Mouse (Mus musculus) lung, embryonic 16.5 days (tissue): ENCODE results near the gene Tcf7l1. TPM values are rescaled to one million over a fixed set of nuclear protein-coding genes. Genes with fewer than 3 reads are reported as not detected.

Experiments used
- ATAC-seq: fragments of 200-750 bp; cut with Nextera tagmentation; 2 replicates; pipeline ENCODE4 v1.8.0; 2017; ENCODE audit warnings: low read depth, mild to moderate bottlenecking, moderate library complexity
- H3K27ac ChIP-seq: fragments of 300-500 bp; sonication (generic); 2 replicates; pipeline ENCODE4 v1.5.1; 2014; ENCODE audit warnings: mild to moderate bottlenecking, control low read depth, low read length
- H3K27me3 ChIP-seq: fragments of 300-500 bp; sonication (generic); 2 replicates; pipeline ENCODE4 v1.6.1; 2014; ENCODE audit warnings: low read depth, low read length, mixed read lengths; ENCODE audit not compliant: control insufficient read depth, insufficient read depth
- H3K36me3 ChIP-seq: fragments of 300-500 bp; sonication (generic); 2 replicates; pipeline ENCODE4 v1.6.1; 2014; ENCODE audit warnings: low read length; ENCODE audit not compliant: control insufficient read depth, insufficient read depth
- H3K4me1 ChIP-seq: fragments of 300-500 bp; sonication (generic); replicated peaks from 2 replicates; pipeline ENCODE4 v1.6.1; 2014; ENCODE audit warnings: low read length, mixed read lengths; ENCODE audit not compliant: control insufficient read depth, insufficient read depth
- H3K4me2 ChIP-seq: fragments of 300-500 bp; sonication (generic); 2 replicates; pipeline ENCODE4 v1.6.1; 2014; ENCODE audit warnings: low read depth, low read length, control low read depth
- H3K4me3 ChIP-seq: fragments of 300-500 bp; sonication (generic); 2 replicates; pipeline ENCODE4 v1.5.1; 2014; ENCODE audit warnings: mild to moderate bottlenecking, low read length, control low read depth
- H3K9ac ChIP-seq: fragments of 300-500 bp; sonication (generic); 2 replicates; pipeline ENCODE4 v1.6.1; 2014; ENCODE audit warnings: low read length, control low read depth
- H3K9me3 ChIP-seq: fragments of 300-500 bp; sonication (generic); 2 replicates; pipeline ENCODE4 v1.6.1; 2016; ENCODE audit warnings: low read length; ENCODE audit not compliant: control insufficient read depth
- WGBS: fragments of 180-500 bp; shearing (Covaris S2); extraction: QIAGEN DNeasy Blood & Tissue Kit; methylation state at CpG from one replicate; pipeline ENCODE4 v1.1.7; 2014; 5-methylcytosine and 5-hydroxymethylcytosine counted together
- polyA plus RNA-seq: library from polyadenylated mRNA; unstranded; fragments of >200 nt; fragmentation: Nextera tagmentation; extraction: Ambion mirVana; gene quantifications from 2 replicates; pipeline ENCODE4 v1.2.1, GENCODE M21; 2015

The Tcf7l1 gene
- polyA plus RNA-seq, 1 experiment from 2014 or later: 31.9 TPM

DNA sequence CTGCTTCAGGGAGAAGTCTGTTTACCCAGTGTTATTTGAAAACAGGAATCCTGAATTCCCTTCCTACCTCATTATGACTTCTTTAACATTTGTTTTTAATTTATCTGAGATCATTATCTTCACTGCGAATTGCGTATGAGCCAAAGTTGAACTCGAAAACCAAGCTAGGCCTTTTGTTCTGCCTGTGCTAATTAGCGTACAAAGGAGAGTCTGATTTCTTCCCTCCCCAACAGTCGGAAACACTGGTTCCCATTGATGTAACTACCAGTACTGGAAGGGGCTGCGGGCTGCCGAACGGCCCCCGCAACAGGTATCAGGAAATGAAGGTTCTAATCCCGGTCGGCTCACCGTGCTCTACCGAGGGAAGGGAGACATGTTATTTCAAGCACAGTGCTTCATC is 19.7 kb downstream of the Tcf7l1 start:
- no peak overlapping the region for H3K4me2 ChIP-seq
- H3K9ac ChIP-seq: no peak overlapping the region
- ATAC-seq: no peak
- H3K9me3 ChIP-seq: no peaks in the 10 kb centered on the region
- no peaks in the 10 kb centered on the region for H3K27me3 ChIP-seq
- peaks cover 35% of the 10 kb centered on the region for H3K4me1 ChIP-seq
- 55% methylated on average over 13 of the region's 13 CpGs for WGBS
- peak overlapping the region; percentile 76 for H3K27ac ChIP-seq
- H3K4me3 ChIP-seq: no peak overlapping the region
- H3K36me3 ChIP-seq: 0 out of 2 replicates have a peak, but pooled peaks cover 7% of the 10 kb centered on the region

DNA sequence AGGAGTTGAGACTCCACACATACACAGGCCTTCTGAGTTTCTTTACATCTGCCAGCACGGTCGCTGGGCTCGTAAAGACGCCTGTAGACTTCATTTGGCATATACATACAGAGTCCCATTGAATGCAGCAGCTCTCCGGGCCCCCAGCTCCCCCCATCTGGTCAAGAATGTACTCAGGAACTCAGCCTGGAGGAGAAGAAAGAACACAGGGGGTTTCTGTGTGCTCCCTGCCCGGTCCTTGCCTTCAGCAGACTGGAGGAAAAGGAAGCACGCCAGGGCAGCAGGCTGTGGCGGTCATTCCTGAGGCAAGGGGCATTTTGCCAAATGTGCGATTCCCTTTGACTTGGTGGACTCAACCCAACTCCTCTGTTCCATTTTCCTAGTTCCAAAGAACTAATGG is 20.2 kb downstream of the Tcf7l1 start:
- no peaks in the 10 kb centered on the region for H3K27me3 ChIP-seq
- H3K4me2 ChIP-seq: peak overlapping the region; percentile 19
- 0 out of 2 replicates have a peak, but pooled peaks cover 7% of the 10 kb centered on the region for H3K36me3 ChIP-seq
- H3K9ac ChIP-seq: peak overlapping the region; percentile 31; the same call in 1 of the 2 replicates
- peak overlapping the region; percentile 76 for H3K27ac ChIP-seq
- H3K4me3 ChIP-seq: no peak overlapping the region
- WGBS: 26% methylated on average over 9 of the region's 9 CpGs
- no peaks in the 10 kb centered on the region for H3K9me3 ChIP-seq
- peaks cover 36% of the 10 kb centered on the region for H3K4me1 ChIP-seq
- ATAC-seq: peak; percentile 68

DNA sequence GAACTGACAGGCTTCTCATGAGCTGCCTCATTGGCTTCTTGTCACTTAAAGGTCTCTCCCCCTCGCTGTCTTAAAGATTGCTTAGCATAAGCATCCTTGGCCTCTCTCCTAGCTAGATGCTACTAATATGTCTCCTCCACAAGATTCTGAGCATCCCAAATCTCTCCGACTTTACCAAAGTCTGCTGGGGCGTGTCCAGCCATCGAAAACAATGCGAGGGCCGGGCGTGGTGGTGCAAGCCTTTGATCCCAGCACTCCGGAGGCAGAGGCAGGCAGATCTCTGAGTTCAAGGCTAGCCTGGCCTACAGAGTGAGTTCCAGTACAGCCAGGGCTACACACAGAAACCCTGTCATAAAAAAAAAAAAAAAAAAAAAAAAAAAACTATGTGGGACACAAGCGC is 21.0 kb downstream of the Tcf7l1 start:
- 93% methylated on average over 9 of the region's 9 CpGs for WGBS
- H3K9ac ChIP-seq: no peak overlapping the region
- 0 out of 2 replicates have a peak, but pooled peaks cover 7% of the 10 kb centered on the region for H3K36me3 ChIP-seq
- H3K9me3 ChIP-seq: no peaks in the 10 kb centered on the region
- no peak overlapping the region for H3K4me3 ChIP-seq
- H3K27me3 ChIP-seq: no peaks in the 10 kb centered on the region
- H3K27ac ChIP-seq: no peak overlapping the region
- no peak for ATAC-seq
- H3K4me2 ChIP-seq: no peak overlapping the region
- H3K4me1 ChIP-seq: peaks cover 38% of the 10 kb centered on the region

DNA sequence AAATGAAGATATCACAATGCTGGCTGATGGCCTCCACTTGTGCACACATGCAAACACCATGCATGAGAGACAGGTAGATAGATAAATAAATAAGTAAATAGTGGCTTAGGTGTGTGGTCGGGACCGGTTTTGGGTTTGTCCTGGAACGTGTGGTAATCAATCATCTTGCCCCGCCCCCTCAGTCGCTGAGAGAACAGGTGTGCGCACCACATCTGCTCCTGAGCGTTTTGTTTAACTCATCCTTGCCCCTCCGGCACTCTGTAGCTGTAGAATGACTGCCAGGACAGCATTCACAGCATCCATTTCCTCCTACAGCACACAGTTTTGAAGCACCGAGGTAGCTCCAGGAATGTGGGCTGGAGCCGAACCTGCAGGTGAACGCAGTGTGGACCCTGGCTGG is 25.4 kb downstream of the Tcf7l1 start:
- 42% methylated on average over 11 of the region's 11 CpGs for WGBS
- no peak for ATAC-seq
- H3K4me3 ChIP-seq: no peak overlapping the region
- no peaks in the 10 kb centered on the region for H3K27me3 ChIP-seq
- peaks cover 36% of the 10 kb centered on the region for H3K4me1 ChIP-seq
- no peaks in the 10 kb centered on the region for H3K36me3 ChIP-seq
- H3K4me2 ChIP-seq: no peak overlapping the region
- no peak overlapping the region for H3K9ac ChIP-seq
- no peak overlapping the region for H3K27ac ChIP-seq
- no peaks in the 10 kb centered on the region; the same call in 1 of the 2 replicates for H3K9me3 ChIP-seq

DNA sequence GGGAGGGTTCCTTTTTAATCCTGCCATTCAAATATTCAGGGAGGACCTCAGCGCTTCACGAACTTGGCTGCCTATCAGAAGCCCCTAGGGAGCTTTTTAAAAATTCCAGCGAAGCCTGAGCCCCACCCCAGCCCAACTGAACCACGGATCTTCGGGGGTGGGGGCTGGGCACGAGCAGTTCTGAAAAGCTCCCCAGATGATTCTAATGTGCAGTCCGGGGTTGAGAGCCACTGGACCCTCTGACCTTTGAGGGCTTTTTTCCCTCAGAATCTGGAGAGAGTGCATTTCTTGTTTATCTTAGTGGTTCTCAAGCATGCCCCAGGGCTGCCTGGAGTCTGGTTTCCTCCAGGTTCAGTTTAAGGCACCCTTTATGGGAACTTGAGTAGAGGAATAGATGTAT is 27.4 kb downstream of the Tcf7l1 start:
- Histone ChIP-seq H3K36me3 (no peaks in the 10 kb centered on the region), H3K4me2 (no peak overlapping the region), H3K9me3 (no peaks in the 10 kb centered on the region; the same call in 1 of the 2 replicates), H3K4me1 (peaks cover 30% of the 10 kb centered on the region), H3K4me3 (no peak overlapping the region), H3K27ac (no peak overlapping the region), H3K9ac (no peak overlapping the region), H3K27me3 (no peaks in the 10 kb centered on the region)
- ATAC-seq: peak; percentile 70
- 9% methylated on average over 7 of the region's 7 CpGs for WGBS

DNA sequence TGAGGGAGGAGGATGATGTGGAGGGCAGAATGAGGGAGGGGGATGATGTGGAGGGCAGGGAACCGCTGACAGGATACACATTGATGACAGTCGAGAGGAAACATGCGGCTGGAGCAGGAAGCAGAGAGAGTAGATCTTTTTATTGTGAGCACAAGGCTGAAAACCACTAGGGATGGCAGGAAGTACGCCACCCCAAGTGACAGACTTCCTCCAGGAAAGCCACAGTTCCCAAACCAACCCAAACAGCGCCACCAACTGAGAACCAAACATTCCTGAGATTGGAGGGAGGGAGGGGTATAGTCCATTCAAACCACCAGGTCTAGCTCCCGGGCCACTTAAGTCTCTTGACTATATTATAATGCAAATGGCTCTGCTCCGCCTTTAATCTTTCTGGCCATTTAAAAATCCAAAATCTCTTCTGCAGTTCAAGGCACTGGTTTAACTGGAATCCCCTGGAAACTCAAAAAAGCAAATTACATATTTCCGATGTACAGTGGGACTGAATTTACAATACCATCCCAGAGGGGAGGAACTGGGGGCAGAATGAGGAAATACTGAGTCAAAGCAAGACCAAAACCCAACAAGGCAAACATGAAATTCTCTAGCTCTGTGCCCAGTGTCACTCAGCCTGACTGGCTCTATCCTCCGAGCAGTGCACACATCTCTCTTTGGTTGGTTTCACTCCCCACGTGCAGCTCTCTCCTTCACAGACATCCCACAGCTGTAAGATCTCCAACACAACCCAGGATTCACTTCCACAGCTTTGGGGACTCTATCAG is 30.6 kb downstream of the Tcf7l1 start:
- Histone ChIP-seq H3K4me3 (no peak overlapping the region), H3K9me3 (no peaks in the 10 kb centered on the region; the same call in 1 of the 2 replicates), H3K27me3 (no peaks in the 10 kb centered on the region), H3K4me1 (peaks cover 35% of the 10 kb centered on the region), H3K9ac (no peak overlapping the region), H3K4me2 (no peak overlapping the region), H3K36me3 (no peaks in the 10 kb centered on the region), H3K27ac (no peak overlapping the region)
- no peak for ATAC-seq
- 55% methylated on average over 10 of the region's 10 CpGs for WGBS

DNA sequence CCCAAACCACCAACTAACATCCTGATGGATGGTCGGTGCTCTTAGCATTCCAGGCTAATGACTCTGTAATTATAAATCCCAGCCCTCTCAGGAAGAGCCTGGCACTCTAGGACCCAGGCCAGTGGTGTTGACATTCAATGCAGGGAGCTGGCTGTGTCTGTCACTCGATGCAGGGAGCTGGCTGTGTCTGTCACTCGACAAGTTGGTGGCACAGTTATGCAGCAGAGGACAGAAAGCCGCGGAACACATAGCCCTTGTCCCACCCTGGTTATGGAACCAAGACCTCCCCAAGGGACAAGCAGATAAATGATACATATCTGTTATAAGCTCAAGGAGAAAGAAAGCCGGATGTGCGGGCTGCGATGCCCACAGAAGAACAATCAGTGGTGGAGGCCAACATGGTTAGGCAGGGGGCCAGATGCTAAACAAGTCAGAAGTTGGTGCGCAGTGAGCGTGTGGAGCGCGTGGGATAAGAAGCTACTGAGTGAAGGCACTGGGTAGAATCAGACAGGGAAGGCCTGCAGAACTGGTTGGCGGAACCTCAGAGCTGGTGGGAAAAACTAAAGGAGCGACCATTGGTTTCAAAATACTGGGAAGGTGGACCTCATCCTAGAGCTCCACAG is 33.7 kb downstream of the Tcf7l1 start:
- ATAC-seq: 0 out of 2 replicates have a peak, but pooled peaks have one; percentile 44
- no peak overlapping the region for H3K9ac ChIP-seq
- 43% methylated on average over 14 of the region's 14 CpGs for WGBS
- no peaks in the 10 kb centered on the region for H3K27me3 ChIP-seq
- peak overlapping the region; percentile 65 for H3K27ac ChIP-seq
- no peaks in the 10 kb centered on the region for H3K36me3 ChIP-seq
- H3K4me3 ChIP-seq: no peak overlapping the region
- H3K9me3 ChIP-seq: no peaks in the 10 kb centered on the region; the same call in 1 of the 2 replicates
- H3K4me1 ChIP-seq: peaks cover 23% of the 10 kb centered on the region
- no peak overlapping the region for H3K4me2 ChIP-seq

DNA sequence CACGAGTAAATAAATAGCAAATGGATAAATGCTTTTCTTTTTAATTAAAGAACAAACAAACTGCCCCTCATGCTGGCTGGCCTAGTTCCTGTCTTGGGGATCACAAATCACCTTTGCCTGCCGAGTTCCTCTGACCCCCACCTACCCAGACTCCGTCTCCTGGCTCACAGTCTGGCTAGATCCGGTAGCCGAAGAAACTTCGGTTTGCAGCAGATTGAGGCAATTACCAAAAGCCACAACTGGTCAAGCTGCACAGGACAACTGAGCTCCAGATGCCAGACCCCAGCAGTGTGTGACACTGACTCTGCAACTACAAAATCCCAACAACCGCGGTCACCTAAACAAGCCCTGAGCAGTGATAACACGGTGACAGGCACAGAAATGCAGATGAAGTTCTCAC is 34.8 kb downstream of the Tcf7l1 start:
- H3K9me3 ChIP-seq: no peaks in the 10 kb centered on the region
- peaks cover 30% of the 10 kb centered on the region for H3K4me1 ChIP-seq
- H3K27ac ChIP-seq: no peak overlapping the region

DNA sequence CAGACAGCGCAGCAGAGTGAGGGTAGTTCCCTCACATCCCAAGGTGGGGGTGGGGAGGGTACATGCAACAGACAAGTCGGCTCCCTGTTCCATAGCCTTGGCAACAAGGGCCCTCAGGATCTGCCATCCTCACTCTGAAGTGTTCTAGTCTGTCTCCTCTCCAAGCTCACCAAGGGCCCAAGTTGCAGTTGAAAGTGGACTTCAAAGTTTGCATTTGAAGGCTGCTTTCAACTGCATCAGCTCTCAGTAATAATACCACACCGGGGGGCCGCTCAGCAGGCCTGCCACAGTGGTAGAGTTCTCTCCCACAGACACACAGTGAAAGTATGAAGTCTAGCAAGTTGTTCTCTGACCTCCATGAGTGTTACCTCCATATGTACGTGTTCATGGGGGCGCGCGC is 35.3 kb downstream of the Tcf7l1 start:
- Histone ChIP-seq H3K36me3 (no peaks in the 10 kb centered on the region), H3K9me3 (no peaks in the 10 kb centered on the region), H3K4me1 (peaks cover 31% of the 10 kb centered on the region), H3K9ac (no peak overlapping the region), H3K27me3 (no peaks in the 10 kb centered on the region), H3K27ac (no peak overlapping the region), H3K4me2 (no peak overlapping the region), H3K4me3 (no peak overlapping the region)
- 91% methylated on average over 8 of the region's 8 CpGs for WGBS
- ATAC-seq: no peak

More for the DNA sequence above, 34.8 kb downstream of the Tcf7l1 start:
- ATAC-seq: no peak
- Histone ChIP-seq H3K27me3 (no peaks in the 10 kb centered on the region), H3K9ac (0 out of 2 replicates have a peak overlapping the region, but pooled peaks have one; percentile 30), H3K4me3 (no peak overlapping the region), H3K4me2 (no peak overlapping the region), H3K36me3 (no peaks in the 10 kb centered on the region)
- 38% methylated on average over 9 of the region's 9 CpGs for WGBS
